In the genomic region with DNA sequence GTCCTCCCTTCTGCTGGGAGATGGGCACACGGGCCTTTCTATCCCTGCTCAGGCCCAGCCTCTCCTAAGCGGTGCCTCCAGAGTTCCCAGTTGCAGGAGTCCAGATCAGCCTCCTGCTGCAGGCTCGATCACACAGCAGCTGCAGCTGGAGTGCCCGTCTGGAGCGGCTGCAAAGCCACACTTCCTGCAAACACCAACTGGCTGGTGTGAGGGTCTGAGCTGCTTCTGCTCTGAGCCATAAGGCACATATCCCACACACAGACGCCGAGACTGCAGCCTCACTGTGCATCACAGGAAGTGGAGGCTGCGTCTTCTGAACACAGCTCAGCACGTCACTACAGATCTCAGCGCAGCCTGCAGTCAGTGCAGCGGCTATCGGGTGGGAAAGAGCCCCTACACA, we compare ENCODE assay signal across 9 mouse cellular contexts. TPM values are rescaled to one million over a fixed set of nuclear protein-coding genes. Genes with fewer than 3 reads are reported as not detected.
DNase-seq lines count a peak whose midpoint lies in the region; ATAC-seq and TF ChIP-seq lines count a peak whose summit lies in the region.
"Had no signal": no experiment of that assay in that cellular context is flagged by ENCODE, and none has a peak within 500 bp of the region (broad histone marks: within the 10 kb centered on the region; RNA-seq: fewer than 3 reads in every experiment).

No protein-coding gene starts in this region.

- no peak for TF ChIP-seq CTCF in small intestine, adult 2 months (IDR thresholded peaks at IDR 0.05; ENCODE audit: extremely low read depth, insufficient read length, insufficient replicate concordance, low read depth, low read length)

- H3K4me3 ChIP-seq in brown adipose tissue, adult 24 weeks (ENCODE audit: insufficient read depth, low read depth, low read length): peak overlapping the region; percentile 10; the same call in 1 of the 2 replicates
- H3K4me3 ChIP-seq in hindbrain, embryonic 11.5 days (ENCODE audit: low read depth, low read length): no peak overlapping the region
- peak overlapping the region; percentile 11; the same call in 1 of the 2 replicates for H3K4me3 ChIP-seq in liver, embryonic 11.5 days (ENCODE audit: low read depth, low read length)
- no peak overlapping the region for H3K4me3 ChIP-seq in small intestine, adult 2 months (ENCODE audit: low read depth, low read length)

- peak; percentile 55 to 77 for DNase-seq in left cerebral cortex, adult 18-20 months (ENCODE audit: low spot score in 2 of 2)
- no peak for DNase-seq in left cerebral cortex, adult 11 months (ENCODE audit: low spot score)
- DNase-seq in hindbrain, embryonic 11.5 days (ENCODE audit: low spot score): no peak
- DNase-seq in liver, embryonic 11.5 days (ENCODE audit: low spot score): no peak
- DNase-seq in spleen, postnatal 4 days (ENCODE audit: low spot score in 2 of 2): no peak
- DNase-seq in cerebellum, adult 11 months: no peak

- peak overlapping the region; percentile 55 for H3K27ac ChIP-seq in brown adipose tissue, adult 24 weeks (replicated peaks; ENCODE audit: low read depth, low read length)
- H3K27ac ChIP-seq in hindbrain, embryonic 11.5 days (ENCODE audit: low read depth, low read length): peak overlapping the region; percentile 3; the same call in 1 of the 2 replicates
- H3K27ac ChIP-seq in liver, embryonic 11.5 days (ENCODE audit: low read depth, low read length): peak overlapping the region; percentile 28
- peak overlapping the region; percentile 50 for H3K27ac ChIP-seq in small intestine, adult 2 months (ENCODE audit: insufficient read depth, low read depth, low read length)

- H3K9ac ChIP-seq in hindbrain, embryonic 11.5 days (ENCODE audit: low read depth, low read length): no peak overlapping the region
- H3K9ac ChIP-seq in liver, embryonic 11.5 days (ENCODE audit: low read depth, low read length): peak overlapping the region; percentile 20

- peaks cover 61% of the 10 kb centered on the region for H3K4me1 ChIP-seq in brown adipose tissue, adult 24 weeks (ENCODE audit: control insufficient read depth, insufficient read depth, insufficient read length, low read length)
- 0 out of 2 replicates have a peak, but pooled peaks cover 2% of the 10 kb centered on the region for H3K4me1 ChIP-seq in hindbrain, embryonic 11.5 days (replicated peaks; ENCODE audit: control insufficient read depth, insufficient read depth, low read length)
- H3K4me1 ChIP-seq in liver, embryonic 11.5 days (replicated peaks; ENCODE audit: control insufficient read depth, insufficient read depth, low read length): peaks cover 44% of the 10 kb centered on the region
- H3K4me1 ChIP-seq in small intestine, adult 2 months (ENCODE audit: control insufficient read depth, insufficient read depth, insufficient read length, low read length): peaks cover 25% of the 10 kb centered on the region

- no peak overlapping the region for H3K4me2 ChIP-seq in hindbrain, embryonic 11.5 days (replicated peaks; ENCODE audit: low read depth, low read length)
- peak overlapping the region; percentile 58 for H3K4me2 ChIP-seq in liver, embryonic 11.5 days

- H3K9me3 ChIP-seq in hindbrain, embryonic 11.5 days (ENCODE audit: control insufficient read depth, low read length): no peaks in the 10 kb centered on the region
- no peaks in the 10 kb centered on the region for H3K9me3 ChIP-seq in liver, embryonic 11.5 days (ENCODE audit: control insufficient read depth, low read length)

- TF ChIP-seq POLR2A in small intestine, adult 2 months (IDR thresholded peaks at IDR 0.05; ENCODE audit: low read depth, low read length): no peak

- no peaks in the 10 kb centered on the region for H3K36me3 ChIP-seq in hindbrain, embryonic 11.5 days (ENCODE audit: control insufficient read depth, insufficient read depth, low read length)
- H3K36me3 ChIP-seq in liver, embryonic 11.5 days (ENCODE audit: control insufficient read depth, insufficient read depth, low read length): no peaks in the 10 kb centered on the region; the same call in 1 of the 2 replicates
- H3K36me3 ChIP-seq in small intestine, adult 2 months (ENCODE audit: control insufficient read depth, insufficient read depth, low read length): no peaks in the 10 kb centered on the region

- peaks cover under 1% of the 10 kb centered on the region for H3K27me3 ChIP-seq in hindbrain, embryonic 11.5 days (ENCODE audit: control insufficient read depth, insufficient read depth, low read length)
- no peaks in the 10 kb centered on the region for H3K27me3 ChIP-seq in liver, embryonic 11.5 days (replicated peaks; ENCODE audit: control insufficient read depth, insufficient read depth, low read length)
- H3K27me3 ChIP-seq in small intestine, adult 2 months (ENCODE audit: control insufficient read depth, insufficient read depth, low read length): no peaks in the 10 kb centered on the region

- 56% methylated on average over 12 of the region's 12 CpGs for WGBS in hindbrain, embryonic 11.5 days
- WGBS in liver, embryonic 11.5 days: 29% methylated on average over 12 of the region's 12 CpGs
- 51% methylated on average over 12 of the region's 12 CpGs for WGBS in small intestine, adult 2 months

- ATAC-seq in hindbrain, embryonic 11.5 days (ENCODE audit: low FRiP score): no peak
- peak; percentile 16; the same call in 1 of the 2 replicates for ATAC-seq in liver, embryonic 11.5 days (replicated peaks; ENCODE audit: low FRiP score)

RNA-seq across cellular contexts. Expression of a gene that starts 32.1 kb away (rescaled TPM):
- total RNA-seq in left cerebral cortex, adult 18-20 months (2021): 10 to 100 TPM; 34.3 to 46.0 TPM
- 10.1 and 22.7 TPM in 2 replicates for polyA plus RNA-seq in brown adipose tissue, adult 24 weeks (2012; ENCODE audit: insufficient read depth, insufficient read length, missing spikeins)
- 7.3 and 8.9 TPM in 2 replicates for polyA plus RNA-seq in hindbrain, embryonic 11.5 days (2014; fragmentation: Nextera tagmentation; extraction: Ambion mirVana)
- polyA plus RNA-seq in liver, embryonic 11.5 days (2014; fragmentation: Nextera tagmentation; extraction: Ambion mirVana): 13.8 and 14.4 TPM in 2 replicates
- polyA plus RNA-seq in small intestine, adult 2 months (2012; rRNA removed): 12.4 and 14.8 TPM in 2 replicates

RNA-seq across cellular contexts. Expression of a gene that starts 44.3 kb away (rescaled TPM):
- total RNA-seq in left cerebral cortex, adult 18-20 months (2021): not detected
- polyA plus RNA-seq in brown adipose tissue, adult 24 weeks (2012; ENCODE audit: insufficient read depth, insufficient read length, missing spikeins): not detected in 2 replicates
- not detected in 2 replicates for polyA plus RNA-seq in hindbrain, embryonic 11.5 days (2014; fragmentation: Nextera tagmentation; extraction: Ambion mirVana)
- polyA plus RNA-seq in liver, embryonic 11.5 days (2014; fragmentation: Nextera tagmentation; extraction: Ambion mirVana): not detected in 2 replicates
- polyA plus RNA-seq in small intestine, adult 2 months (2012; rRNA removed): not detected in 2 replicates
- polyA plus RNA-seq: neural tube, embryonic 11.5 days had no signal

RNA-seq across cellular contexts. Expression of a gene that starts 55.4 kb away (rescaled TPM):
- 10 to 100 TPM; 79.6 to 86.0 TPM for total RNA-seq in left cerebral cortex, adult 18-20 months (2021)
- 81.0 and 89.0 TPM in 2 replicates for polyA plus RNA-seq in brown adipose tissue, adult 24 weeks (2012; ENCODE audit: insufficient read depth, insufficient read length, missing spikeins)
- 48.3 and 60.2 TPM in 2 replicates for polyA plus RNA-seq in hindbrain, embryonic 11.5 days (2014; fragmentation: Nextera tagmentation; extraction: Ambion mirVana)
- polyA plus RNA-seq in liver, embryonic 11.5 days (2014; fragmentation: Nextera tagmentation; extraction: Ambion mirVana): 40.3 and 44.6 TPM in 2 replicates
- 59.9 and 161 TPM in 2 replicates for polyA plus RNA-seq in small intestine, adult 2 months (2012; rRNA removed)

RNA-seq across cellular contexts. Expression of a gene that starts 55.6 kb away (rescaled TPM):
- 1 to 10 TPM; 8.1 to 8.3 TPM for total RNA-seq in left cerebral cortex, adult 18-20 months (2021)
- 1.9 and 2.7 TPM in 2 replicates for polyA plus RNA-seq in brown adipose tissue, adult 24 weeks (2012; ENCODE audit: insufficient read depth, insufficient read length, missing spikeins)
- polyA plus RNA-seq in hindbrain, embryonic 11.5 days (2014; fragmentation: Nextera tagmentation; extraction: Ambion mirVana): 4.7 and 6.2 TPM in 2 replicates
- polyA plus RNA-seq in liver, embryonic 11.5 days (2014; fragmentation: Nextera tagmentation; extraction: Ambion mirVana): 6.5 and 6.6 TPM in 2 replicates
- polyA plus RNA-seq in small intestine, adult 2 months (2012; rRNA removed): 9.7 and 20.4 TPM in 2 replicates

Comparison
In these comparisons a context has a peak if more than half of its experiments do, and no peak if none do; other contexts are left out.
1. DNase-seq: peak in left cerebral cortex, adult 18-20 months (2 of 2); none in left cerebral cortex, adult 11 months (single experiment), hindbrain, embryonic 11.5 days (single experiment), liver, embryonic 11.5 days (single experiment), spleen, postnatal 4 days (0 of 2) and cerebellum, adult 11 months (single experiment).
2. H3K27ac ChIP-seq: peak in every context shown above with its lines; median percentile 55 in brown adipose tissue, adult 24 weeks; 50 in small intestine, adult 2 months; 28 in liver, embryonic 11.5 days; 3 in hindbrain, embryonic 11.5 days.
3. H3K4me3 ChIP-seq: peak in brown adipose tissue, adult 24 weeks (single experiment) and liver, embryonic 11.5 days (single experiment); none in hindbrain, embryonic 11.5 days (single experiment) and small intestine, adult 2 months (single experiment).